Mouse (Mus musculus) ovary, postnatal 14 days (tissue): ENCODE data around the gene Snu13.

Experiments
- DNase-seq: peaks from one replicate; pipeline ENCODE4 v3.0.0; 2022; ENCODE audit warnings: low spot score

The Snu13 gene

DNA sequence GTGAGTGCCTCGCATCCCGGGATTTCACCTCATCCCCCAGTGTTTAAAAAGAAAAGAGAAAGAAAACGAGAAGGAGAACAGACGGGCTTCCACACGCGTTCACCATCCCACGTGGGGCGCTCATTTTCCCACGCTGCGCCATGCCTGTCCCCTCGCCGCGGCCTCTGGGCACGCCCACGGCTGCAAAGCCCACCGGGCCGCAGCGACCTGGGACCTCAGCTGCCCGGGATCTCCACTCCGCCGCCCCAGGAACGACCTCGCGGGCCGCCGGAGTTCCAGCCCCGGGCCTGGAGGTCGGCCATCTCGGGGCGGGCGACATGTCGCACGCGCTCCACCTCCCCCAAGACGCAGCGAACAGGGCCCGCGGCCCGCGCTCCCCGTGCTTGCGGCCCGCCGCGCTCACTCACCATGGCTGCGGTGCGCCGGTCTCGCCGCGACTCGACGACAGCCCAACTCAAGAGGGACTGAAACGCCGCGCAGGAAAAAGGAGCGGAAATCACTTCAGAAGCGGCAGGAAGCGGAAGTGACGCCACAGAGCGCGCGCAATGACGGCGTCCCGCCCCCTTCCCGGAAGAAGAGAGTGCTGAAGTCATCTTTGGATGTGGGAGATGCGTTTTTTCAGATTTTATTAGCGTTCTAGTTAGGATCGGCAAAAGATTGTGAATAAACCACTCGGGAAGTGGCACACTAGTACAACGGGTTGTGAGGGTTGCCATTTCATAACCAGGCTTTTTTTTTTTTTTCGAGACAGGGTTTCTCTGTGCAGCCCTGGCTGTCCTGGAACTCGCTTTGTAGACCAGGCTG is at the start of gene Snu13:
Gene Snu13 (minus strand): TSS at position 519 of the 804 bp plus-strand sequence.
- DNase-seq = peak; percentile 84

DNA sequence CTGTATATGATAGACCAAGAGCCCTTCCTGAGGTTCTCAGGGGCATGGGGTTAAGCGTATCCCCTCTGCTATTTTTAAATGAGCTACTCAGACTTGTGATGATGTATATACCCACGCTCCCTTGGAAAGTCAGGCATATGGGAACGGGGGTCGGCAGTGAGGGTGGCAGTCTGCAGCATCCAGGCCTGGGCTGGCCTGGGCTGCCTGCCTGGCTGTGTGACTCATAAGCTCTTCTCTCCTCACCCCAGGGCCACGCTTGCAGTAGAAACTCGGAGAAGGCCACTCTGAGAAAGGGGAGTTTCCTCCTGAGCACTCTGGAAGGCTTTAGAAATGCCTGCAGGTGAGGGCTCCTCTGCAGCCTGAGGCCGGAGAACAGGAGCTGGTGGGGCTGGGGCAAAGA is 43.7 kb upstream of the Snu13 start:
- no peak for DNase-seq

DNA sequence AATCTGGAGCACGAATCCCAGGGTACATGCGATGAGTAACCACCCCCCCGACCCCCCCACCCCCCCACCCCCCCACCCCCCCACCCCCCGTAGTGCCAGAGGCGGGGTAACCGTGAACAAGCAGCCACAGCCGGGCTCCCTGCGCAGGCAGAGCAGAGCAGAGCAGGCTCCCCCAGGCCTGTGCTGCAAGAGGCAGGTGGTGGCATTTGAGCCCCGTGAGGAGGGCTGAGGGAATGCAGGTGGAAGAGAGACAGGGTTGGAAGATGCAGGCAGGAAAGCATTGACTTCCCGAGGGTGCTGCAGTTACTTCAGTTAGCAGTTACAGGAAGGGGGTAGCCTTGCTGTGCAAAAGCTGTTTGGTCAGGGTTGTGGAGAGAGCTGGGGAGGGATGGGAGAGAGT is 39.9 kb upstream of the Snu13 start:
- DNase-seq = no peak

DNA sequence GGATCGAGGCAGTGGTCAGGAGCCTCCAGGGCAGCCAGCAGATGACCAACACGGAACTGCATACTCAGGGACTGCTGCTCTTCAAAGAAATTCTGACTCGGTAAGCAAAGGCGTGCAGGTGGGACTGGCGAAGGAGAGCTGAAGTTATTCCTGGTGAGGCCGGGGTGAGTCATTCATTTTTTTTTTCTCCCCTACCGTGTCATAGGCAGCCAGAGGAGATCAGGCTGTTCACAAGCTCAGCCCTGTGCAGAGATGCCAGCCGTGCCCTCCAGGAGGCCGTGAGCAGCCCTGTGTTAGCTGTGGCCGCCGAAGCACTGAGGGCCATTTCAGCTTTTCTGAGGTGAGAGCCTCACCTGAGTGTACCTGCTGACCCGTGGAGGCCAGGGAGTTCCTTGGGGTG is 38.7 kb upstream of the Snu13 start:
- DNase-seq = no peak

DNA sequence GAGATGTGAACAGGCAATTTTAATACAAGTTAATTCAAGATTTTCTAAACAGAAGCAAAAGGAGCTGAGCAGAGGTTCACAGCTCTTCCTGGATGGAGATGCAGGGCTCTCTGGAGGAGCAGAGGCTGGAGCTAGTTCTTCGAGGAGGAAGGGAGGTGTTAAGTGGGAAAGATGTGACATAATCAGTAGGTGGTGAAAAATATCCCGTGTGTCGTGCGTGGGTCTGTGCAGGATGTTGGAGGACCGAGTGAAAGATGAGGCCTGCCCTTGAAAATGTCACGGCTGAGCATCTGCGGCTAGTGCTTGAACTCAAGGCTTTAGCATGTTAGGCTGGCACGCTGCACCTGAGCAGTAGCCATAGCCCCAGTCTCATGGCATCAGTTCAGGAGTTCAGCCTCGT is 38.2 kb upstream of the Snu13 start:
- no peak for DNase-seq

DNA sequence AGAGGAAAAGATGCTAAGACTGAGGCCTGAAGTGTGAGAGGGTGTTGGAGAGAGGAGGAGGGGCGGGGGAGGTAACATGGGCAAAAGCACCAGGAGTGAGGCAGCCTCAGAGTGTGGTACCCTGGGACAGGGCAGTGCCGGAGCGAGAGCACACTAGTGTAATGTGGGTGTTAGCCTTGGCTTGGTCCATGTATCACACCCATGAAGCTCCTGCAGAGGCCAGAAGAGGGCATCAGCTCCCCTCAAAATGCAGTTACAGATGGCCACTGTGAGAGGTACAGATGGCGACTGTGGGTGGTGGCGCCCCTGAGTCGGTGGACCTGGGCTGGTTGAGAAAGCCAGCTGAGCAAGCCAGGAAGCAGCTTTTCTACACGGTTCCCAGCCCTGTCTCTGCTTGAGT is 33.8 kb upstream of the Snu13 start:
- DNase-seq = no peak

DNA sequence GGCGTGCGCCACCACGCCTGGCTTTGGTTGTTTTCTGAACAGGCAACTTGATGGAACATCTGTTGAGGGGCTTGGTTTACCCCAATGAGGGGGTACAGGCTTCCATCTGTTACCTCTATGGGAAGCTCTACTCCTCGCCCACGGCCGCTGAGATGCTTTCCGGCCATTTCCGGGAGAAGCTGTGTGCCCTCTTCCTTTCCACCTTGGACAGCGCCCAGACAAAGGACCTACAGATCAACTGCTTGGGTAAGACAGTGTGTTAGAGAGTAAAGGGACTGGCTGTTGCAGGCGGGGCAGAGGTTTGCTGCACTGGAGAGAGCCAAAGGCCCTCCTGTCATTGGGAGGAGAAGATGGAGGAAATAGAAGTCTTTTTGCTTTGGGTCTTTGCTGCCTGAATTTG is 32.5 kb upstream of the Snu13 start:
- DNase-seq = no peak

DNA sequence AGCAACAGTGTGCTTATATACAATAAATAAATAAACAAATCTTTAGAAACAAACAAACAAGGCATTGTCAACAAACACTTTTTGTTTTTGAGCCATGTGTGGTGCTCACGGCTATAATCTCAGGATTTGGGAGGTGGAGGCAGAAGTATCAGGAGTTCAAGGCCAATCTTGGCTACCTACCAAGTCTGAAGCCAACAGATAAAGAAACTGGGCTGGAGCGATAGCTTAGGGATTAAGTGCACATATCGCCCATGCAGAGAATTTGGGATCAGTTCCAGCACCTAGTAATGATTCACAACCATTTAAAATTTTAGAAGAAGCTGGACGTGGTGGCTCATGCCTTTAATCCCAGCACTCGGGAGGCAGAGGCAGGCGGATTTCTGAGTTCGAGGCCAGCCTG is 26.1 kb upstream of the Snu13 start:
- DNase-seq = no peak

DNA sequence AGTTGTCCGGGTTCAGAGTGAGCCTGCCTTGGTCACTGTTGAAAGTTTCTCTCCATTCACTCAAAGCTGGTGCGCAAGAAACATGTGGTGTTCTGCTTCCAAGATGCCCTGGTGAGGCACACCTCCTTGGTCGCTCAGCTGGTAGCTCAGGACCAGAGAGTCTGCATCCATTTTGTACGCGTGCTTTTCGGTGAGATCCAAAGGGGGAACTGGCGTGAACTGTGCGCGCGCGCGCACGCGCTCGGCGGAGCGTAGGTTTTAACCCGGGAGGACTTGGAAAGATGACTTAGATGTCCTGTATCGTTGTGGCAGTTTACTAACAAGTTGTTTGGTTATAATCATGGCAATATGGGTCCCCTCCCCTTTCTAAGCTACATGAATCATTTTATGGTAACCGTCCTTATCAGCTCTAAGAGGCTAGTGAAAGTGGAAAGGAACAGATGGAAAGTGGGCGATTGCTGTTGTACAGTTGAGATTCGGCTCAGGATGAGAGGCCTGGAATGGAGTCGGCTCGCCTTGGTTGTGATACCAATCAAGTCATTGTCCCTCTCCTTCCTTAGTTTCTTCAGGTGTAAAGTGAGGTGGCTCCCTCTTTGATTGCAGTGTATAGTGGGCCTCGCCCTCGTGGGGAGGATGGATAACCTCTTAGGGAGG is 24.5 kb upstream of the Snu13 start:
- DNase-seq = no peak

DNA sequence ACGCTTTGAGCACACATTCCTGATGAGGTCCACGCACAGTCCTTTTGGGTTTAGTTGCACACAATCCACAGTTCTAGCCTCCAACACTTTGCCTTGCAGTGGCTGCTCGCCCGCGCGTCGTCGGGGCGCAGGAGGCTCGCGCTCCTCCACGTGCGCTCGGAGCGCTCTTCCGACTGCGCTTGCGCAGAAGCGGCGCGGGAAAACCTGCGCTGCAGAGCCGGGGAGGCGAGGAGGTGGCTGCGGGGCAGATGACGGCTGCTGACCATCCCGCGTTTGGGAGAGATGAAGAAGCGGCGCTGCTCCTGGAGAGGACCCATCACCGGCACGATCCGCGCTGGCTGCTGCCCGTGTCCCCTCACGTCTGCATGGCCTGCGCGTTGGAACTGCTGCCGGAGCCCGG is 22.5 kb upstream of the Snu13 start, which contains the start of gene Mei1:
Gene Mei1 (plus strand): TSS at position 99 of the 400 bp plus-strand sequence.
- no peak for DNase-seq

DNA sequence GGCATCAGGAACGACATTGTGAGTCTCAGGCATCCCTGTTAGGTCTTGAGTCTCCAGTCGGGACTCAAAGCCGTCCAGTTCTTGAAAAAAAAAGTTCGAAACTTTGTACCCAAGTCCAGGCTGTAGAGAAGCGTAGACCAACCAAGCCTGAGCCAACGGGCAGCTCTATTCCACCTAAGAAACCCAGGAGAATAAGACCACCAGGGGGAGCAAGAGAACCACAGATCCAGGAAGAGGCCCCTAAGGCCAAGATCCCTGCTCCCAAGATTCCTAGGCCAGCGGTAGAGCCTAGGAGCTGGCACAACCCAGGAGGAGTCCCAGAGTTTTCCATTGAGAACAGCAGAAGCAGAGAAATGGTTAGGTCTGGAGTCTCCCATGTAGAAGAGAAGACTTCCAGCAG is 18.1 kb upstream of the Snu13 start:
- DNase-seq = peak; percentile 68

DNA sequence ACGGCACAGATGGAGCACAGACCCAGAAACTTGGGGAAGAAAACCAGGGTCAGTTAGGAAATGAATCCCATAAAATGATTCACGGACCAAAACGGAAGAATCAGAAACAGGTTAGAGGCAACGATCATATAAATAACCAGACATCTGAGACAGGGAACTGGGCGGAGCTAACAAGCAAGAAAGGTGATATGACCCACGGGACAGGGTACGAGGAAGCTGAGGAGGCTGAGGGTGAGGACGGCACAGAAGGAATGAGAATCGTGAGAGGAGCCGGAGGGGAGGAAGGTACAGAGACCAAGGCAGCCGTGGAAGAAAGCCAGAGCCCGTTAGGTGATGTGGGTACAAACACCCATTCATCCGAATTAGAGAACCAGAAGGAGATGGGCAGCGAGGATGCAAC is 16.5 kb upstream of the Snu13 start:
- DNase-seq = no peak

DNA sequence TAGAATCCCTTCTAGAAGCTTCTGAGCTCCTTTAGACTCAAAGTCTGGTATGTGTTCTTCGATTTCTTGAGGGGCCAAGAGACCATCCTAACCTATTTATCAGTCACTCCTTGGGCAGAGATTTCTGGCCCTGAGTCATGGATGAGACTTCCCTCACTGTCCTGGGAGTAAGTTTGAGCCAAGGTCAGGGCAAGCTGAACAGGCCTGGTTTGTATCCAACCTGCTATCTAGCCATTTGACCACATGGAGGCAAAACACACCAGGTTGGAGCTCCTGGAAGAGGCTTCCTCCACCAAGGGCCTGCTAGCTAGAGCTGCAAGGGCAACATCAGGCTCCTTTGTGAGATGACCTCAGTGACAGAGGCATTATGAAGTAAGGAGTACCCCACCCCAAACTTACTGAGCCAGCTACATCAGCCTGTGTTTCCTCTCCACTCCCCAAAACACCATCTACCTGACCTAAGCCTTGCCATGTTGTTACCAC is 11.4 kb upstream of the Snu13 start, which contains the start of gene 4930407I10Rik:
Gene 4930407I10Rik (plus strand): TSS at position 433 of the 483 bp plus-strand sequence.
- DNase-seq = no peak

DNA sequence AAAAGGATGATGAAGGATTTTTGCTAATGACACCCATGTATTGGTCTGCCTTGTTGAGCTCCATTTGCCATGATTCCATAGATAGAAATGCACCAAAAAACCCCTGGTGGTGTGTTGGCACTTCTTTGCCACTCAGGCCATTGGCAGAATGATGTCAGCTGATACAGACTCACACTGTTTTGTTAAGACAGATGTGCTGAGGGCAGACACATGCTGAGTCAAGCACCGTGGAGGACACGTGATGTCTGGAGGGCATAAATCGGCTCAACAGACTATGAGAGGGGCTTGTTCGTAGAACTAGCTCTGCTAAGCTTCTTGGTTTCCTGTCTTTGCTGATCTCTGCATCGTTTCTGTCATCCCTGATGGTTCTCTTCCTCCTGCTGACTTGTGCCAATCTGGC is 5.1 kb upstream of the Snu13 start:
- no peak for DNase-seq

DNA sequence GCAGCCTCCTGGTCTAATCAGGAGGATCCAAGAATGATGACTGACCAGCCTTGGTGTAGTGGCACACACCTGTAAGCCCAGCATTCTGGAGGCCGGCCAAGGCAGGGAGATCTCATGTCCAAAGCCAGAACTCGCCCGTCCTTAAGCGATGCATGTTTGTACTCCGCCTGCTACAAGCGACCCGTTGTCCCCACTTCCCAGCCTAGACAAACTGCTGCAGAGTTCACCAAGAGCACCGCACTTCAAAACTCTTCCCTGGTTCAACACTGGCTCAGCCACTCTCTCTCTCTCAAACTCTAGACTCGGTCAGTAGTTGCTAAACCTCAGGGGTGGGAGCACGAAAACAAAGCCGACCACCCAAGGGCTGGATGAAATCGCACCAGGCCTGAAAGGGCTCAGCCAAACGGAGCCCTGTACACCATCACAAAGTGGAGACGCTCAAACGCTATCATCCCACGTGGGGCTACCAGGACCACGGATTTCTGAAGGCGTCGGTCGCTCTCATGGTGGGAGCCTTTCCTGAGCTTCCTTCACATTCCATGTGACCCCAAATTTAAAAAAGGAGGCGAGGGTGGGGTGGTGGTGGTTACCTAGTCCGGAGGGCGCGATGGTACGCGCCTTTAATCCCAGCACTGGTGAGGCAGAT is 1.0 kb downstream of the Snu13 start:
- no peak for DNase-seq

DNA sequence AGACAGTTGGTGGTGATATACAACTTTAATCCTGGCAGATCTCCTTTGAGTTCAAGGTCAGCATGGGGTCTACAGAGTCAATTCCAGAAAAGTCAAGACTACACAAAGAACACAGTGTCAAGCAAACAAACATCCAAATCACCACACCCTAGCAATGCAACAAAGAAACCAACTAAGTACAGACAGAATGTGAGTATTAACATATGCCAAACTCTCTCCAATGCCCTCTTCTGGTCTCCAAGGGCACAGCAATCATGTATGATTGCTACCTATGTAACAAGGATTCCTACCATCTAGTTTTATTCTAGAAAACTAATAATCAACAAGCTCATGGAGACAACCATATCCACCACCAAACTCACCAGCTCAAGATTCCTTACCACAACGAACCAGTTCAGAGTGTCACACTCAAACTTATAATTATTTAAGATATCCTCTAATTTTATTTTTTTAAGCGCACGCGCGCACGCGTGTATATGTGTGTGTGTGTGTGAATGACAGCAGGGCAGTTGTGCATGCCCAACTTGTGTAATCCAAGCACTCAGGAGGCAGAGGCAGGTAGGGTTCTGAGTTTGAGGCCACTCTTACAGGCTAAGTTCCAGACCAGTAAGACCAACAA is 3.1 kb downstream of the Snu13 start:
- DNase-seq = no peak

DNA sequence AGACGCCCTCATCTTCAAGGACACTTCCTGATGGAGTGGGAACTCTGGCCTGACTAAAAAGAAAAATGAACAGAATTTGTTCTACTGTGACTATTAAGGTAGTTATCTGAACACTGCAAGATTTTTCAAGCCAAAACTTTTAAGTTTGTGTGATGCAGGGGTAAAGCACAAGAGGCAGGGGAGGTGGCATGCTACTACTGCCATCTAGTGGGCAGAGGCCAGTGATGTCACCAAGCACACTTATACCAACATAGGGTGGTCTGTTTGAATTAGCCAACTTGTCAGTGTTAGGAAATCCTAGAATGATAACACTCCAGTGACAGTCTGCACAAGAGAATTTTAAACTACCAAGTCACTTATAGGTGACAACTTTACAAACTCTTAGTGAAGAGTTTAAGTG is 6.7 kb downstream of the Snu13 start:
- peak; percentile 23 for DNase-seq

DNA sequence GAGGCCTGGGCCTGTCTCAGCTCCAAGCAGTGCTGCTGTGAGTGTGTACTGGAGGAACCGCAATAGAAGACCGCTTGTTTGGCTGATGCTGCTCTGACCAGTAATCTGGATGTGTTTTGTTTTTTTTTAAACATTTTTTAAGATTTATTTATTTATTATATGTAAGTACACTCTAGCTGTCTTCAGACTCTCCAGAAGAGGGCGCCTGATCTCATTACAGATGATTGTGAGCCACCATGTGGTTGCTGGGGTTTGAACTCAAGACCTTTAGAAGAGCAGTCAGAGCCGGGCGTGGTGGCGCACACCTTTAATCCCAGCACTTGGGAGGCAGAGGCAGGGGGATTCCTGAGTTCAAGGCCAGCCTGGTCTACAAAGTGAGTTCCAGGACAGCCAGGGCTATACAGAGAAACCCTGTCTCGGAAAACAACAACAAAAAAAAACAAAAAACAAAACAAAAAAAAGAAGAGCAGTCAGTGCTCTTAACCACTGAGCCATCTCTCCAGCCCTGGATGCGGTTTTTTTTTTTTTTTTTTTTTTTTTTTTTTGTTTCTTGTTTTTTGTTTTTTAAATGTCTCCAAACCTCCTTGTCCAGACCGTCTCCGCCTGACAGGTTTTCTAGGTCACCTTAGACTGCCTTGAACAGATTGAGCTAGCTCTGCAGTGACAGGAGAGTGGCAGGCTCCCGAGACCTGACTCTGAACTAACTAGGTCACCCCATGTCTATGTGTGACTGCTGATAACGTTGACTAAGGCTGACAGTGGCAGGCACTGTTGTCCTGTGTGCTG is 11.3 kb downstream of the Snu13 start:
- DNase-seq = no peak

DNA sequence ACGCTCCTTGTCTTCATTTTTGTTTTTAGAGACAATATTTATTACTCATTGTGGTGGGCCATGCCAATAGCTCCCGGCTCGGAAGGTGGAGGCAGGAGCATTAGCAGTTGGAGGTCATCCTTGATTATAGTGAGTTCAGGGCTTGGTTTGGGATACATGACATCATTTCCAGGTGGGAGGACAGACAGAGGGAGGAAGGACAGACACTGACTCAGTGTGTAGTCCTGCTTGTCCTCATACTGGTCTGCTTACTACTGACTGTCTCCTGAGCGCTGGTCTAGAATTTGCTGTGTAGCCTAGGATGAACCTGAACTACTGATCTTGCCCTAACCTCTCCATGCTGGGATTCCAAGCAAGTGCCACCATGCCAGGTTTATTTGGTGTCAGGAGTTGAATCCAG is 13.6 kb downstream of the Snu13 start, which contains the start of gene Desi1:
Gene Desi1 (minus strand): TSS at position 101 of the 400 bp plus-strand sequence.
- DNase-seq = no peak

DNA sequence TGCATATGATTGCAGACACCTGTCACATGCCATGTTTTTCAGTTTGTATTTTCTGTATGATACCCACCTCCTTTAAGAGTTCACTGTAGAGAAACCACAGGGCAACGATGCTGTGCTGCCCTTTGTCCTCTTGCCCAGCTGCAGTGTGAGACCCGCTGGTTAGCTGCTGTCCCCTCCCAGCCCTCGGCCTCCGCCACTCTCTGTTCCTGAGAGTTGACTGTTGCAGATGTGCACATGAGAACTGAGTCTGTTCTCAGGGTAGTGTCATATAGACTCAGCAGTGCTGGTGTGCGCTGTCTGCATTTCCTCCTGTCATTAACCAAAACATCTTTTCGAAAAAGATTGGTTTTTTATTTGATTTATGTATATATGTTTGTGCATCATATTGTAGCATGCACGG is 15.0 kb downstream of the Snu13 start:
- no peak for DNase-seq

DNA sequence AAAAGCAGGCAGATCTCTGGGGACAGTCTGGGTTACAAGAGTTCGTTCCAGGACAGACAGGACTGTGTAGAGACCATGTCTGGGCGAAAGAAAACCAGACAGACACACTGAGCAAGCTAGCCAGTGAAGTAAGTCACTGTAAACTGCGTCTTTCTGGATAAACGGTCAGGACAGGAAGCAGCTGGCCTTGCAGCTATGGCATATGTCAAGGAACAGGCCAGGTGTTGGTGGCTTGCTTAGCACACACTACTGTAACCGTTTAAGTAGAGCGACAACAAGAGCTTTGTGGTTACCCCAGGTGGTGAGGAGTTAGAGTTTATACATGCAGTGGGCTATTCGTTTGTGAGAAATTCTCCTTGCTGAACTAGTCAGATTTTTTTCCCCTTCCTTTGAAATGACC is 19.7 kb downstream of the Snu13 start:
- DNase-seq = no peak

DNA sequence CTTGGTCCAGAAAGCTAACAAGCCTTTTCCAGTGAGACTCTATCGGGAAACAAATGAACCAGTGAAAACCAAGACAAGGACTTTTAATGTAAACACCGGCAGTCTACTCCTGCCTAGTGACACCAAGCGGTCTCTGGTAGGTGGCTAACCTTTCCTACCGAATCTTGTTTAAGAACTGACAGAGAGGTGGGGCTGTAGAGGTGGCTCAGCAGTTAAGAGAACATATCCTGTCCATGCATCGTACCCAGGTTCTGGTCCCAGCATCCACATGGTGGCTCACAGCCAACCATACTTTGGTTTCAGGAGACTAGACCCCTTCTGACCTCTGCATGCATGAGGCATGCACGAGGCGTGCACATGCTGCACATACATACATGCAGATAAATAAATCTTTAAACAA is 20.1 kb downstream of the Snu13 start:
- DNase-seq = no peak
